Mouse (Mus musculus) adrenal gland, adult 2 months (tissue): Measurements from ENCODE around the gene Adk. TPM values are rescaled to one million over a fixed set of nuclear protein-coding genes. Genes with fewer than 3 reads are reported as not detected.

Source experiments
- DNase-seq: peaks from one replicate; pipeline ENCODE4 v3.0.0; 2021
- polyA plus RNA-seq: library from polyadenylated mRNA; depleted of rRNA; stranded (reverse); fragments of >200 nt; gene quantifications from 2 replicates; pipeline ENCODE4 v1.2.3, GENCODE M21; 2012
- total RNA-seq, 2 experiments: library from RNA; stranded (reverse); gene quantifications; 2 replicates each; pipeline ENCODE4 v1.2.3; 2021

Gene Adk
- total and polyA plus RNA-seq, 3 experiments: 12.4 to 124 (median 103) TPM

DNA sequence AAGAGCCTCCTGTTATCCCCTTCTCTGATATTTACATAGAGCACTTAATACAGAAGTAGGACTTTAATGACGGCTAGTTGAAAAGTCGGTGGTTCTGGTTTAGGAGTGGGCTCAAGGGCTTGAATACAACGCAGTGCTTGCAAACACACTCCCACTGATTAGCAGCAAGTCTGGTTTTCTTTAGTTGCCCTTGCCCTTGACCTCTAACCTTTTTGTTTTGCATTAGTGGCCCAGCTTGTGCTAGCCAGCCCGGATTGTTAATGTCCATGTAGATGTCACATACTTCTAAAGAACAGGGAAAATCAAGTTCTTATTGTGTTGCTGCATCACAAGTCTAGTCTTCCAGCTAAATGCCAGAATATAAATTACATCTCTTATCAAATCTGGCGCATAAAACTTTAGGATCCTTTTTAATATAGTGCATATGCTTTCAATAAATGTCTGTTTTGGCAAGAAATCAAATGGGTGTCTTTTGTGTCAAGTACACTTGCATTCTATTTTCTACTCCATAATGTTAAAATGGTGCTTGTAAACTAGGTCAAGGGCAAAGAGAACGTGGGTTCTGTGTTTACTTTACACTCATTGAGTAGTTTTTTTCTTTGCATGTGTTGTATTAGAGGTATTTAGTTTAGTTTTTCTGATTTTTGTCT is 296.4 kb downstream of the Adk start:
- no peak for DNase-seq

GRCm38 (mm10) chr14:21351646-21352045 is 299.3 kb downstream of the Adk start:
- no peak for DNase-seq

DNA sequence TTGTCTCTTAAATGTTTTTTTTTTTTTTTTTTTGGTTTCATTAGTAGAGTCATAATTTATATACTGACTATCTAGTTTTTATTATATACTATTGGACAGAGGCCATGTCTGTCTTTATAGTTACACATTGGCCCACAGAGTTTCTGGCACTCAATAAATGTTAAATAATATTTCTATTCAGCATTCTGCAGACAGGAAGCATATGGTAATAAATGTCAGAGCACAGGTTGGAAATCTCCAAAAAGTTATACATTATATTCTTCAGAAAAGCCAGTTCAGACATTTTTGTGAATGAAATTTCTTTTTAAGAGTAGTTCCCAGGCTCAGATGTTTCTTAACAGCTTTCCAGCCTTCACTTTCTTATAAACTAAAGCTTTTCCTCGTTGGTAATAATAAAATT is 303.9 kb downstream of the Adk start:
- no peak for DNase-seq

DNA sequence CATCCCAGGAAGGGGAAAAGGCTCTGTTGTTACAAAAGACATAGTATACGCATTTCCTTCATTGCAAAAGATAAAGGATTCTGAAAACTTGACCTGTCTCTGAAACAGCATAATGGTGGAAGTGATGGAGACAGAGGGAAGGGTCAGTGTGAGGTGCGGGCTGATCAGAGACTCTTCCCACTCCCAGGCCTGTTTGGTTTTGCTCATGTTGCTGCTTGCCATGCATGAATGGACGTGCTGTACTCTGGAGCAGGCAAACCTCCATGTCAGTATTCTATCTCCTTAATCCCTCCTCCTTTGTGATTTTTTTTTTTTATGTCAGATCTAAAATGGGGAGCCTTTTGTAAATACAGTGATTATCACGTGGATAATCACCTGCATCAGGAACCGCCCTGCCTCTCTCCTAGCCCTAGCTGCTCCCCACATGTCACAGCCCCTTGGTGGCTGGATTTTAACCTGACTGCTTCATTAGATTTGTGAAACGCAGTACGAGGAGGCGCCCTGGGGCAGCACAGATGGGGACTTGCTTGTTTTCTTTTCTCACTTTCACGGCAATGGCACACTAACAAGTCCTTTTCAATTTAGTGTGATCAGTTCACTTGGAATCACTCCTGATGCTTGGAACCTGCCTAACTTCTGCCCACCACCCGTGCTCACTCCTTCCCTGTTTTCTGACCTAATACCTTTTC is 307.0 kb downstream of the Adk start:
- DNase-seq: no peak

GRCm38 (mm10) chr14:21359896-21360525 is 307.6 kb downstream of the Adk start:
- no peak for DNase-seq

DNA sequence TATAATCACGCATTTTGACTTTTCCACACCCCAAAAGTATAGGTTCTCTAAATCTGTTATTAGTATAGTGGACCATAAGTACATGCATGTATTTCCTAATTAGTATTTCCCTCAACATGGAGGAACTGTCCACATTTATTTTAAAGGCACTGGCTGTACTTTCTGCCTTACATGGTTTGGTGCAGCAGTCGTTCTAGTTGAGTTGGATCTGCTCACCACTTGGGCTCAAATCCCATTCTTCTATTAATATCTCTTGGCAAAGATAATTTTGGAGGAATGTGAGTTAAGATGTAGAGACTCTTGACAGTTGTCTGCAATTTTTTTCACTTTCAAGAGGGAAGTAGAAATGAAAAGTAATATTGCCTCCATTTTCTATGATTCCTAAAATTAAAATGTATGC is 314.7 kb downstream of the Adk start:
- no peak for DNase-seq

GRCm38 (mm10) chr14:21368622-21369021 is 316.2 kb downstream of the Adk start:
- DNase-seq: no peak

DNA sequence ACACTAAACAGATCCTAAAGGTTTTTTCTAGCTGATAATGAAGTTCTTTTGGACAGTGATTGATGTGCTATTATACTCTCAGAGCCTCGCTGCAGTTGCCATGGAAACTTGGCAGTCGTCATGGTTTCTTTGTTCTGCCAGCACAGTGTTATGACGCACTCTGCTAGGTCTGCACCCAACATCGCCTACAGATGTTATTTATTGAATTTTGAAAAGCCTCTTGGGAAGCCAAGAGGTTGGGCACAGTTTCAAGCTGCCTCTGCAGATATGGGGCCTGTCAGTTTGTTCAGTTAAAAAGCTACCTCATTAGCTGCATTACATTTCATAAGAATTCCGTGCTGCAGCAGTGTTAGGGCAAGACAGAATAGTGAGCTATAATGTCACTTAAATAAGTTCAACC is 316.8 kb downstream of the Adk start:
- peak; percentile 90 for DNase-seq

DNA sequence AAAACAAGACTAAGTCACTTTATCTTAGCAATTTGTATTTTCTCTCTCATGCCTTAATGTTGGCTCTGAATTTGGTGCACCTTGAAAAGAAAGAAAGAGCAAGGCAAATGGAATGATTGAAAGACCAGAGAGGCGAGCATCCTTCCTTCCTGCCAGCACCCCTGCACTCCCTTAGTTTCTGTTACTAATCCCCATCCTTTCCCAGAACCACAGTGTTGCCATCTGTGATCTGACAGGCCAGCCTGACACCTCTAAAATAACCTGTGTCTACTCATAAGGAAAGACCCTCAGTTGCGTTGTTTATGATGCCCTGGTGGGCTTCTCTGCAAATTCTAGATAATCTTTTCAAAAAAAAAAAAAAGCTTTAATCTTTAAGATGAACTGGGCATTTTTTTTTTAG is 319.6 kb downstream of the Adk start:
- DNase-seq: no peak

DNA sequence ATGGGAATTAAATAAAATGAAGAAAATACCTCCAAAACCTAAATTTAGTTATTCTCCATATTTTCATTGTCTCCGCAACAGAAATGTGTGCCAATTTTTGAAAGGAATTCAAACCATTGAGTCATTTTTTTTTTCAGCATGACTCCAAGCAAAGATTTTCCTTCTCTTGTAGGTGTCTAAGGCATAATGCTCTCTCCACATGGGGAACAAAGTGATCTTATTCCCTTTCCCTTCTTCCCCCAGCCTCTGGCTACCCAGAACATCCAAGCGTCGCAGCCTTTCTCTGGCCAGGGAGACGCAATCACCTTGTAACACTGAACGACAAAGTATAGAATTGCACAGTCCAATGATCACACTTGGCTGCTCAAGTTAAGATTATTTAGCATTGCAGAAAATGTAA is 320.3 kb downstream of the Adk start:
- no peak for DNase-seq

GRCm38 (mm10) chr14:21383701-21384428 is 331.5 kb downstream of the Adk start:
- DNase-seq: no peak

- DNase-seq: no peak
Observed at GRCm38 (mm10) chr14:21399506-21399905, 347.1 kb downstream of the Adk start.

DNA sequence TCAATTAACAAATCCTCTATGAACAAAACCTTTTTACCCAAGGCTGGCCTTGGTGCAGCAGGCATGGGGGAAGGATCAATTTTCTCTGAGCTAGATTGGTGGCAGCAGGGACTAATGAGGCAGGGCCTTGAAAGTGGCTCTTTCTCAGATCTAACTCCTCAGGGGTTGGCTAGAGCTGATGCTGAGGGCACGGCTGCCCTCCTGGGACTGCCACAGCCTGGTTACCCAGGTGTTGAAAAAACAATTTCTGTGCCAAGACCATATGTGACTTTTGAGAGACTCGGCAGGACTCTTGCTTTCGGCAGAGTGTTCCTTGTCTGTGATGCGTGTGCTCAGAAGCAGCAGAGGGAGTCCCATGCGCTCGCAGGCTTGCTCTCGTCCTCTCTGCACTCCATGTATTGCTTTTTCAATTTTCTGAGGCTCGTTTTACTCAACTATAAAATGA is 349.8 kb downstream of the Adk start:
- no peak for DNase-seq

DNA sequence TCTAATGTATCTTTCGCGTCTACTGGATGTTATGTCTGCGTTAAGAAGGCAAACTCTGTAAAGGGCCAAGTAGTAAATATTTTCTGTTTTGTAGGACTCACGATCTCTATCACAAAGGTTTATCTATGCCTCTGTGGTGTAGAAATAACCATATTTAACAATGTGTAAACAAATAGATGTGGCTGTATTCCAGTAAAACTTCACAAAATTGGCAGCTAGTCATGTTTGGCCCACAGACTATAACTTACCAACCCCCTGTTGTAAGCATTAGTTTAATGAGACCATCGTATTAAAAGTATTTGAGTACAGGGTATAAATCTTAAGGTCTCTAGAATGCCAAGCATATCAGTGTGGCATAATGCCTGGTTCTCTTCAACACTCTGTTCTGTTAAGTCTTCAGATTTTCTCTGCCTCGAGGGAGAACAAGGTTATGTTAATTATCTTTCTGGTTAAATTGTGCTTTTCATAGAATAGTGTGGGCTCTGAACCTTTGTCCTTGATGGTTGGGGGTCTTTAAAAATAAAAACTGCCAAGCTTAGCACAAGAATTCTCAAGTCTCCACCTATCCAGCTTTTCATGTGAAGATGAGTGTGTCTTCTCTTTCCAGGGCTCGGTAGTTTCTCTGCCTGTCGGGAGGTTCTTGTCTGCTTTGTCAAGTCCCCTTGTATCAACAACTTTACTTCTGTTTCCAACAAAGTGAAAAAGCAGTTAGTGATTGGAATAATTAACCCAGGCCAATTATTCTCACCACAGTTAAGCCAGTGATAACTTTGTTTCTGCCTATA is 350.4 kb downstream of the Adk start:
- no peak for DNase-seq

DNA sequence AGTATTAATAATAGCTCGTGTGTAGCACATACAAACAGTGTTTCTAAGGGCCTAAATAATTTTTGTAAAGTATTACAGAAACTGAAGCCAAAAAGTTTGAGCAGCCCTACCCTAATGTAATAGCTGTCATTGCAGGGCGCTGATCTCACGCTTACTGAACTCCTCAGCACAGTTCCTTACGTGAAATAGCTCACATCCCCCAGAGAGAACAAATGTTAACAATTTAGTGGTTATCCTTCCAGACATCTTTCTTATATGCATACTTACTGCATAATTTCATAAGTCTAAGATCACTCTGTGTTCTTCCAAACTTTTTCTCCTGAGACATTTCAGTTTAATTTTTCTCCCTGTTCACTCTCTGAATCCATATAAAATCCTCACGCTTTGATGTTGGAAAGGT is 354.6 kb downstream of the Adk start:
- no peak for DNase-seq

- no peak for DNase-seq
Observed at GRCm38 (mm10) chr14:21408846-21409245, 356.5 kb downstream of the Adk start.

DNA sequence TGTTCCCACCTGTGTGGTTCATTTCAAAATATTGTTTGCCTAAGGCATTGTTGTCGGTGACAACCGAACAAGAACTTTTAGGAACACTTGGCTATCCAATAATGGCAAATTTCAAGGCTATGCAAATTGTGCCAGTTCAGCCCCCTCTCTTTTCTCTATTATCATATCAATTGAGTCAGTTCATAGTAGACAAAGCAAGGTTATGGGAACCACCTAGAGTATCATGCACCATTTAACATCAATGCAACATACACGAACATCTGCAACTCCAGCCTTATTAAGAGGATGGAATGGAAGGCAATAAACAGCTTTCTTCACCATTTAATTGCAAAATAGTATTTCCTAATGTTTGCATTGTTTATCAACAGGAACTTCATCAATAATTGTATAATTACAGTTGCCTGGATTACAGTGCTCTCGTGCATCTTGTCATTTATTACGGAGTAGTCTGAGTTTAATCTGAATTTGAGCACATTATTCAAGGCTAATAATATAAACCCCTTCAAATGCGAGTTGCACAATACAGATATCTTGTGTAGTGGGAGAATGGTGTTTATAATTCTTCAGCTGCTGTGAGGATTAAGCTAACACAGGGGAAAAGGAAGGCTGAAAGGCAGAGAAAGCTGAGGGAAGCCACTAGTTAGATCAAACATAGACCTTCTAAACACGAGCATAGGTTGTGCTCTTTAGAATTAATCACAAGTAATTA is 358.5 kb downstream of the Adk start:
- no peak for DNase-seq

DNA sequence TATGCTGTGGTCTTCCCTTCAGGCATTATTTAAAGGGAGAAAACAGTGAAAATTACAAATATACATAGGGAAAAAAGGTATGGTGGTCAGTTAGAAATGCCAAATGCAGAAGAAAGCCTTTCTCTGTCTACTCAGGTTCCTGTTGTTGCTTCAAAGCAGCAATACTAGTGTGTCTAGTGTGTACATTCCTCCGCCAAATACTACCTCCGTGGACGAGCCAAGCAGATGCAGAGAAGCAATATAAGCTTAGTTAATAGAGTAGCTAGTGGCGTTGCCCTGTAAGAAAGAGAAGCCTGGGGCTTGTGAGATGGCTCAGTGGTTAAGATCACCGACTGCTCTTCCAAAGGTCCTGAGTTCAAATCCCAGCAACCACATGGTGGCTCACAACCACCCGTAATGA is 359.1 kb downstream of the Adk start:
- DNase-seq: no peak

DNA sequence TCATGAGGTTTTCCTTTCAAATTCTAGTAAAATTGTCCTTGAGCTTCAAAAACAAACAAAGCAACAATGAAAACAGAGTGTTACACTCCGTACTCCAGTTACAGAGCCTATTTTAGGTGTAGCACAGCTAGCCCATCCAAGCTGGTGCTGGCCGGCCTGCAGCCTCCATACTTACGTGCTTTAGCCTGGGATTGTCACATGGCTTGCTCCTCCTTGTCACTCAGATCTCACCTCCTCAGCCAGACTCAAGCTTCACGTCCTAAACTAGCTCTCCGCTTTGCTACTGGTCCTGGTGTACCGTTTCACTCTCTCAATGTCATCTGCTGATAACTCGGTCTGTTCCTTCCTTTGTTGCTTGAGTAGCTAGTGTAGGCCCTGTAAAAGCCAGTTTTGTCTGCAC is 366.0 kb downstream of the Adk start:
- no peak for DNase-seq

- DNase-seq: no peak
Observed at GRCm38 (mm10) chr14:21427369-21427768, 375.0 kb downstream of the Adk start.

GRCm38 (mm10) chr14:21433415-21433814 is 381.0 kb downstream of the Adk start:
- DNase-seq: no peak
